Comparison of ENCODE assay signal across 11 mouse cellular contexts in genomic region chr9:41936598-41936997, GRCm38 (mm10).
DNase-seq lines count a peak whose midpoint lies in the region; ATAC-seq and TF ChIP-seq lines count a peak whose summit lies in the region.
"Had no signal": no experiment of that assay in that cellular context is flagged by ENCODE, and none has a peak within 500 bp of the region (broad histone marks: within the 10 kb centered on the region; RNA-seq: fewer than 3 reads in every experiment).

No protein-coding gene starts in this region.

- TF ChIP-seq EP300 in heart, adult 2 months (IDR thresholded peaks at IDR 0.05; ENCODE audit: insufficient read depth, low read depth, low read length), result no peak

- no peak overlapping the region for H3K9ac ChIP-seq in heart, adult 2 months (ENCODE audit: low read depth, low read length)
- H3K9ac ChIP-seq in forebrain, postnatal 0 days, result no peak overlapping the region
- no peak overlapping the region for H3K9ac ChIP-seq in intestine, embryonic 16.5 days (ENCODE audit: low read depth, low read length)
- H3K9ac ChIP-seq: liver, postnatal 0 days had no signal

- no peak for TF ChIP-seq CTCF in heart, adult 2 months (IDR thresholded peaks at IDR 0.05)
- no peak for TF ChIP-seq CTCF in forebrain, postnatal 0 days (IDR thresholded peaks at IDR 0.05; ENCODE audit: low read depth)

- peak; percentile 70; the same call in 1 of the 2 replicates for ATAC-seq in forebrain, postnatal 0 days
- no peak for ATAC-seq in intestine, embryonic 16.5 days
- ATAC-seq: liver, postnatal 0 days; Patski had no signal

- H3K9me3 ChIP-seq in forebrain, postnatal 0 days (ENCODE audit: low read length), result no peaks in the 10 kb centered on the region
- H3K9me3 ChIP-seq in intestine, embryonic 16.5 days (ENCODE audit: control insufficient read depth, low read length), result no peaks in the 10 kb centered on the region

- no peak overlapping the region for H3K4me3 ChIP-seq in heart, adult 2 months
- H3K4me3 ChIP-seq in forebrain, postnatal 0 days (ENCODE audit: low read depth, low read length), result no peak overlapping the region
- no peak overlapping the region for H3K4me3 ChIP-seq in intestine, embryonic 16.5 days (ENCODE audit: low read length)

- H3K27ac ChIP-seq in heart, adult 2 months, result no peak overlapping the region
- H3K27ac ChIP-seq in forebrain, postnatal 0 days (ENCODE audit: low read depth, low read length), result peak overlapping the region; percentile 40; the same call in 1 of the 2 replicates
- no peak overlapping the region for H3K27ac ChIP-seq in intestine, embryonic 16.5 days (ENCODE audit: low read length)

- H3K79me2 ChIP-seq in heart, adult 2 months (replicated peaks; ENCODE audit: control insufficient read depth, insufficient read depth, low read length), result no peaks in the 10 kb centered on the region

- no peaks in the 10 kb centered on the region for H3K36me3 ChIP-seq in heart, adult 2 months (ENCODE audit: control insufficient read depth, insufficient read depth, low read length)
- H3K36me3 ChIP-seq in forebrain, postnatal 0 days (ENCODE audit: insufficient read depth), result no peaks in the 10 kb centered on the region
- H3K36me3 ChIP-seq in intestine, embryonic 16.5 days (ENCODE audit: control insufficient read depth, insufficient read depth, low read length), result no peaks in the 10 kb centered on the region

- TF ChIP-seq POLR2A in heart, adult 2 months (IDR thresholded peaks at IDR 0.05; ENCODE audit: insufficient read depth, low read depth, low read length), result no peak

- 55% methylated on average over 1 of the region's 1 CpGs for WGBS in heart, adult 2 months
- 7% methylated on average over 1 of the region's 1 CpGs for WGBS in forebrain, postnatal 0 days
- 23% methylated on average over 1 of the region's 1 CpGs for WGBS in intestine, embryonic 16.5 days

- H3K4me2 ChIP-seq in forebrain, postnatal 0 days (ENCODE audit: low read depth), result no peak overlapping the region
- H3K4me2 ChIP-seq in intestine, embryonic 16.5 days (ENCODE audit: low read depth, low read length), result no peak overlapping the region

- H3K27me3 ChIP-seq in heart, adult 2 months (ENCODE audit: control insufficient read depth, insufficient read depth, low read length), result no peaks in the 10 kb centered on the region
- H3K27me3 ChIP-seq in forebrain, postnatal 0 days (ENCODE audit: insufficient read depth, low read length), result no peaks in the 10 kb centered on the region
- 0 out of 2 replicates have a peak, but pooled peaks cover 3% of the 10 kb centered on the region for H3K27me3 ChIP-seq in intestine, embryonic 16.5 days (replicated peaks; ENCODE audit: control insufficient read depth, insufficient read depth, low read length)
- H3K27me3 ChIP-seq: Patski had no signal

- peak; percentile 42 for DNase-seq in heart, adult 11 months
- no peak for DNase-seq in heart, adult 2 months
- peak; percentile 84 for DNase-seq in brain, embryonic 18.5 days (ENCODE audit: low read depth, low spot score)
- peak; percentile 83 for DNase-seq in forebrain, postnatal 0 days
- peak; percentile 81 for DNase-seq in mesoderm, embryonic 11.5 days (ENCODE audit: low read depth, low spot score)
- no peak for DNase-seq in adrenal gland, adult 8-10 months
- DNase-seq in kidney, postnatal 25 days, result no peak
- DNase-seq: liver, postnatal 0 days; right cerebral cortex, postnatal 14 days had no signal

- intact Hi-C loops in heart, adult 2 months (cut with DNase I), result no loop called here

- no peaks in the 10 kb centered on the region; the same call in 1 of the 2 replicates for H3K4me1 ChIP-seq in heart, adult 2 months (ENCODE audit: control insufficient read depth, insufficient read depth, low read length)
- peaks cover 31% of the 10 kb centered on the region for H3K4me1 ChIP-seq in forebrain, postnatal 0 days (ENCODE audit: insufficient read depth)
- peaks cover 26% of the 10 kb centered on the region for H3K4me1 ChIP-seq in intestine, embryonic 16.5 days (ENCODE audit: control insufficient read depth, insufficient read depth, low read length)

Comparison
In these comparisons a context has a peak if more than half of its experiments do, and no peak if none do; other contexts are left out.
1. DNase-seq: peak in heart, adult 11 months (single experiment), brain, embryonic 18.5 days (single experiment), forebrain, postnatal 0 days (single experiment) and mesoderm, embryonic 11.5 days (single experiment); none in heart, adult 2 months (0 of 2), adrenal gland, adult 8-10 months (single experiment) and kidney, postnatal 25 days (0 of 2).